Mouse (Mus musculus): Measurements from ENCODE around the gene Trim54.

DNA sequence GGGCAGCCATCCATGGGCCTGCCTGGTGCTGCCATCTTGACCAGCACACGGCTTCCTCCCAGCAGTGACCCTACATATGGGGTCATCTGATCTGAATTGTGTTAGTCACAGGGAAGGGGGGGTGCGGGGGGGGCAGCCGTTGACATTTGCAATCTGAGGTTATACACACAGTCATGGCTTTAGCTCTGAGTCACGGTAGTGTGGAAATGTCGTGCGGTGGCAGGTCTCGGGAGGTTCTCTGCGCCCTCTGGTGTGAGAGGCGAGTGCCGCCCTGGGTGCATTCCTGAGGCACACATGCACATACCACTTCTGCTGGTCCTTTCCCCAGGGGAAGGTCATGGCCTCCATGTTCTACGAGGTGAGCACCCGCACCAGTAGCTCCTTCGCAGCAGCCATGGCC lies 40.2 kb upstream of the Trim54 start:
- TF ChIP-seq CTCF (IDR thresholded peaks at IDR 0.05; ENCODE audit: low read depth, low read length) (no peak), TAL1 (conservative IDR thresholded peaks at IDR 0.05; ENCODE audit: low read depth, low read length) (no peak)
